In the genomic region with DNA sequence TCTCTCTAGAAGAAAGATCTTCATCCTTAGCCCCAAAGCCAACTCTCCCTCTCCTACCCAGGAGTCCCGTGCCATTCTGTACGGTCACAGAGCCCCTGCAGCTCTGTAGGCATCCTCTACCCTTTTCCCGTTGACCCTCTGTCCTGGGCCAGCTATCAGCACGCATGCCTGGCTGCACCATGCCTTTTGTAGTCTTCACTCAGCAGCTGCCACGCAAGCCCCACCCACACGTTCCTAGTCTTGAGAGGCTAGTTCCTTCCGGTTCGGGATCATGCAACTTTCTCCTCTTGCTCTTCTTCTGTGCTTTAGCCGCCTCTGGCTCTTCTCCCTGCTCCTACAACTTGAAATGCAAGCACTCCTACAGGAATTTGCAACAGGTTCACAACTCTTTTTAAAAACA, we compare ENCODE assay signal across 12 mouse cellular contexts.
DNase-seq lines count a peak whose midpoint lies in the region; ATAC-seq and TF ChIP-seq lines count a peak whose summit lies in the region.
"Had no signal": no experiment of that assay in that cellular context is flagged by ENCODE, and none has a peak within 500 bp of the region (broad histone marks: within the 10 kb centered on the region; RNA-seq: fewer than 3 reads in every experiment).

No protein-coding gene starts in this region.

- no peak for ATAC-seq in kidney, postnatal 0 days (replicated peaks; ENCODE audit: low FRiP score, low read depth)
- ATAC-seq in kidney, embryonic 15.5 days (replicated peaks; ENCODE audit: low FRiP score): no peak
- no peak for ATAC-seq in heart, embryonic 14.5 days (ENCODE audit: insufficient number of reproducible peaks, insufficient read depth, low FRiP score, low read depth)
- ATAC-seq in forebrain, embryonic 15.5 days (replicated peaks): no peak
- ATAC-seq: midbrain, embryonic 13.5 days had no signal

- H3K4me2 ChIP-seq in kidney, postnatal 0 days (ENCODE audit: low read length): no peak overlapping the region
- no peak overlapping the region for H3K4me2 ChIP-seq in kidney, embryonic 15.5 days
- peak overlapping the region; percentile 36 for H3K4me2 ChIP-seq in heart, embryonic 14.5 days (ENCODE audit: low read length)
- H3K4me2 ChIP-seq in forebrain, embryonic 15.5 days (replicated peaks): no peak overlapping the region
- H3K4me2 ChIP-seq: hindbrain, embryonic 14.5 days; liver, embryonic 13.5 days; midbrain, embryonic 13.5 days had no signal

- no peak overlapping the region for H3K27ac ChIP-seq in kidney, postnatal 0 days
- no peak overlapping the region for H3K27ac ChIP-seq in kidney, embryonic 15.5 days
- no peak overlapping the region for H3K27ac ChIP-seq in heart, embryonic 14.5 days (replicated peaks in 1 of 2; ENCODE audit: control insufficient read depth in 1 of 2, insufficient read depth in 1 of 2, low read depth in 2 of 2, low read length in 2 of 2)
- no peak overlapping the region for H3K27ac ChIP-seq in forebrain, embryonic 15.5 days (replicated peaks)
- H3K27ac ChIP-seq: hindbrain, embryonic 14.5 days; liver, embryonic 13.5 days; midbrain, embryonic 13.5 days had no signal

- H3K27me3 ChIP-seq in kidney, postnatal 0 days (ENCODE audit: insufficient read depth, low read length): no peaks in the 10 kb centered on the region
- no peaks in the 10 kb centered on the region for H3K27me3 ChIP-seq in kidney, embryonic 15.5 days
- H3K27me3 ChIP-seq in heart, embryonic 14.5 days (ENCODE audit: control insufficient read depth, insufficient read depth, low read length): no peaks in the 10 kb centered on the region
- no peaks in the 10 kb centered on the region for H3K27me3 ChIP-seq in megakaryocyte, embryonic 14.5 days (replicated peaks)
- no peaks in the 10 kb centered on the region for H3K27me3 ChIP-seq in forebrain, embryonic 15.5 days
- H3K27me3 ChIP-seq: liver, embryonic 13.5 days; midbrain, embryonic 13.5 days had no signal

- no peak overlapping the region for H3K4me3 ChIP-seq in kidney, postnatal 0 days (replicated peaks; ENCODE audit: low read depth, low read length)
- no peak overlapping the region for H3K4me3 ChIP-seq in kidney, embryonic 15.5 days (replicated peaks)
- H3K4me3 ChIP-seq in heart, embryonic 14.5 days (ENCODE audit: control insufficient read depth in 1 of 2, insufficient read depth in 1 of 2, low read depth in 1 of 2, low read length in 2 of 2): no peak overlapping the region
- peak overlapping the region; percentile 31 for H3K4me3 ChIP-seq in megakaryocyte, embryonic 14.5 days (replicated peaks)
- H3K4me3 ChIP-seq in forebrain, embryonic 15.5 days: no peak overlapping the region
- H3K4me3 ChIP-seq: liver, embryonic 13.5 days; midbrain, embryonic 13.5 days had no signal

- WGBS in kidney, postnatal 0 days: 60% methylated on average over 9 of the region's 9 CpGs
- WGBS in kidney, embryonic 15.5 days: 59% methylated on average over 9 of the region's 9 CpGs
- 29% methylated on average over 9 of the region's 9 CpGs for WGBS in heart, embryonic 14.5 days
- 71% methylated on average over 9 of the region's 9 CpGs for WGBS in forebrain, embryonic 15.5 days

- DNase-seq in kidney, postnatal 0 days (ENCODE audit: low spot score): peak; percentile 25
- peak; percentile 25 for DNase-seq in ZHBTc4 (ENCODE audit: low read depth, low spot score)
- DNase-seq in testis, postnatal 14 days (ENCODE audit: low spot score): no peak
- no peak for DNase-seq in liver
- DNase-seq: cerebellum, postnatal 14 days; liver, embryonic 13.5 days had no signal

- H3K9me3 ChIP-seq in kidney, postnatal 0 days (replicated peaks; ENCODE audit: low read length): no peaks in the 10 kb centered on the region
- no peaks in the 10 kb centered on the region for H3K9me3 ChIP-seq in kidney, embryonic 15.5 days (replicated peaks)
- no peaks in the 10 kb centered on the region for H3K9me3 ChIP-seq in heart, embryonic 14.5 days (ENCODE audit: control insufficient read depth, low read length)
- 0 out of 2 replicates have a peak, but pooled peaks cover 2% of the 10 kb centered on the region for H3K9me3 ChIP-seq in megakaryocyte, embryonic 14.5 days
- H3K9me3 ChIP-seq in forebrain, embryonic 15.5 days: no peaks in the 10 kb centered on the region
- H3K9me3 ChIP-seq: liver, embryonic 13.5 days; midbrain, embryonic 13.5 days had no signal

- no peak overlapping the region for H3K9ac ChIP-seq in kidney, postnatal 0 days (ENCODE audit: low read depth, low read length)
- no peak overlapping the region for H3K9ac ChIP-seq in kidney, embryonic 15.5 days
- no peak overlapping the region for H3K9ac ChIP-seq in heart, embryonic 14.5 days (ENCODE audit: low read length)
- H3K9ac ChIP-seq in forebrain, embryonic 15.5 days (replicated peaks): no peak overlapping the region
- H3K9ac ChIP-seq: hindbrain, embryonic 14.5 days; liver, embryonic 13.5 days; midbrain, embryonic 13.5 days had no signal

- no peaks in the 10 kb centered on the region for H3K36me3 ChIP-seq in kidney, postnatal 0 days (ENCODE audit: insufficient read depth, low read length)
- H3K36me3 ChIP-seq in kidney, embryonic 15.5 days: no peaks in the 10 kb centered on the region
- no peaks in the 10 kb centered on the region for H3K36me3 ChIP-seq in heart, embryonic 14.5 days (ENCODE audit: control insufficient read depth, insufficient read depth, low read length)
- H3K36me3 ChIP-seq in megakaryocyte, embryonic 14.5 days (replicated peaks; ENCODE audit: low read length): no peaks in the 10 kb centered on the region
- no peaks in the 10 kb centered on the region for H3K36me3 ChIP-seq in forebrain, embryonic 15.5 days
- H3K36me3 ChIP-seq: liver, embryonic 13.5 days; midbrain, embryonic 13.5 days had no signal

- no peak for TF ChIP-seq CTCF in kidney, postnatal 0 days (IDR thresholded peaks at IDR 0.05; ENCODE audit: low read depth)

- H3K4me1 ChIP-seq in kidney, postnatal 0 days (replicated peaks; ENCODE audit: insufficient read depth, low read length): no peaks in the 10 kb centered on the region; the same call in 1 of the 2 replicates
- H3K4me1 ChIP-seq in kidney, embryonic 15.5 days: no peaks in the 10 kb centered on the region
- H3K4me1 ChIP-seq in heart, embryonic 14.5 days (ENCODE audit: control insufficient read depth in 2 of 2, insufficient read depth in 2 of 2, low read length in 2 of 2): peaks cover 10 to 11% of the 10 kb centered on the region in 2 experiments
- peaks cover 4% of the 10 kb centered on the region; the same call in 1 of the 2 replicates for H3K4me1 ChIP-seq in megakaryocyte, embryonic 14.5 days
- no peaks in the 10 kb centered on the region for H3K4me1 ChIP-seq in forebrain, embryonic 15.5 days
- H3K4me1 ChIP-seq: liver, embryonic 13.5 days; midbrain, embryonic 13.5 days had no signal

Comparison
In these comparisons a context has a peak if more than half of its experiments do, and no peak if none do; other contexts are left out.
1. DNase-seq: peak in kidney, postnatal 0 days (single experiment) and ZHBTc4 (single experiment); none in testis, postnatal 14 days (single experiment) and liver (single experiment).